In genomic region chr5:114579714-114580357, GRCm38 (mm10) we compare ENCODE assay signal across 10 mouse cellular contexts. TPM values are rescaled to one million over a fixed set of nuclear protein-coding genes. Genes with fewer than 3 reads are reported as not detected.
A peak's percentile ranks its signal among the peaks of the same experiment; 100 is the strongest.
DNase-seq lines count a peak whose midpoint lies in the region; ATAC-seq and TF ChIP-seq lines count a peak whose summit lies in the region.
"Had no signal": no experiment of that assay in that cellular context is flagged by ENCODE, and none has a peak within 500 bp of the region (broad histone marks: within the 10 kb centered on the region; RNA-seq: fewer than 3 reads in every experiment).

No protein-coding gene starts in this region.

- H3K4me1 ChIP-seq in stomach, embryonic 15.5 days: peaks cover 24% of the 10 kb centered on the region
- H3K4me1 ChIP-seq in stomach, postnatal 0 days (replicated peaks; ENCODE audit: control insufficient read depth, insufficient read depth): no peaks in the 10 kb centered on the region
- H3K4me1 ChIP-seq in heart, embryonic 12.5 days (replicated peaks): peaks cover 13% of the 10 kb centered on the region

- 0 out of 2 replicates have a peak, but pooled peaks have one; percentile 37 for ATAC-seq in stomach, embryonic 15.5 days (ENCODE audit: insufficient read depth, low FRiP score, low read depth)
- ATAC-seq in stomach, postnatal 0 days (ENCODE audit: low FRiP score, low TSS enrichment): no peak
- ATAC-seq in heart, embryonic 12.5 days (ENCODE audit: insufficient number of reproducible peaks, low FRiP score): no peak

- no peak overlapping the region for H3K4me2 ChIP-seq in stomach, embryonic 15.5 days
- H3K4me2 ChIP-seq in stomach, postnatal 0 days (replicated peaks; ENCODE audit: low read depth): no peak overlapping the region
- no peak overlapping the region for H3K4me2 ChIP-seq in heart, embryonic 12.5 days
- H3K4me2 ChIP-seq: heart, embryonic 11.5 days had no signal

- no peak for TF ChIP-seq CTCF in stomach, postnatal 0 days (IDR thresholded peaks at IDR 0.05; ENCODE audit: low read depth)

- no peaks in the 10 kb centered on the region for H3K27me3 ChIP-seq in stomach, embryonic 15.5 days (replicated peaks)
- no peaks in the 10 kb centered on the region for H3K27me3 ChIP-seq in stomach, postnatal 0 days (ENCODE audit: control insufficient read depth, insufficient read depth, low read length)
- peaks cover 17% of the 10 kb centered on the region for H3K27me3 ChIP-seq in heart, embryonic 12.5 days (replicated peaks)

- no peak overlapping the region for H3K9ac ChIP-seq in stomach, embryonic 15.5 days
- H3K9ac ChIP-seq in stomach, postnatal 0 days (ENCODE audit: low read length): no peak overlapping the region
- no peak overlapping the region for H3K9ac ChIP-seq in heart, embryonic 12.5 days

- H3K36me3 ChIP-seq in stomach, embryonic 15.5 days: no peaks in the 10 kb centered on the region
- H3K36me3 ChIP-seq in stomach, postnatal 0 days (ENCODE audit: control insufficient read depth, insufficient read depth, low read length): no peaks in the 10 kb centered on the region
- H3K36me3 ChIP-seq in heart, embryonic 12.5 days: no peaks in the 10 kb centered on the region

- H3K27ac ChIP-seq in stomach, embryonic 15.5 days: peak overlapping the region; percentile 42; the same call in 1 of the 2 replicates
- no peak overlapping the region for H3K27ac ChIP-seq in stomach, postnatal 0 days (replicated peaks)
- H3K27ac ChIP-seq in heart, embryonic 12.5 days (ENCODE audit: poor library complexity, severe bottlenecking): no peak overlapping the region
- H3K27ac ChIP-seq: left cerebral cortex, adult 2 months had no signal

- peak; percentile 43 for DNase-seq in adrenal gland, postnatal 10 days
- DNase-seq in adrenal gland, postnatal 14 days: no peak
- no peak for DNase-seq in stomach, postnatal 0 days (ENCODE audit: low spot score)
- DNase-seq in left cerebral cortex, postnatal 4 days: peak; percentile 58
- peak; percentile 78 for DNase-seq in testis, postnatal 10 days (ENCODE audit: low spot score)
- no peak for DNase-seq in kidney, adult 18-20 months

- H3K9me3 ChIP-seq in stomach, embryonic 15.5 days: no peaks in the 10 kb centered on the region
- H3K9me3 ChIP-seq in stomach, postnatal 0 days (ENCODE audit: control insufficient read depth, low read length): no peaks in the 10 kb centered on the region
- H3K9me3 ChIP-seq in heart, embryonic 12.5 days (replicated peaks): no peaks in the 10 kb centered on the region

- TF ChIP-seq EP300 in stomach, postnatal 0 days (optimal IDR thresholded peaks at IDR 0.05): no peak

- whole genome bisulfite sequencing in stomach, embryonic 15.5 days: 67% methylated on average over 8 of the region's 8 CpGs
- WGBS in stomach, postnatal 0 days: 79% methylated on average over 8 of the region's 8 CpGs
- 59% methylated on average over 8 of the region's 8 CpGs for whole genome bisulfite sequencing in heart, embryonic 12.5 days

- no peak overlapping the region for H3K4me3 ChIP-seq in stomach, embryonic 15.5 days (replicated peaks)
- H3K4me3 ChIP-seq in stomach, postnatal 0 days (ENCODE audit: low read depth, low read length): no peak overlapping the region
- no peak overlapping the region for H3K4me3 ChIP-seq in heart, embryonic 12.5 days
- H3K4me3 ChIP-seq: left cerebral cortex, adult 2 months had no signal

- intact Hi-C loops in left cerebral cortex, postnatal 4 days (cut with DNase I): no loop called here

RNA-seq across cellular contexts. Expression of gene Fam222a, which starts 12.0 kb away (rescaled TPM):
- 10 to 100 TPM; 29.5 to 56.8 TPM for total RNA-seq in adrenal gland, postnatal 10 days (2021)
- total RNA-seq in adrenal gland, postnatal 14 days (2021): 55.8 and 77.0 TPM in 2 replicates
- polyA plus RNA-seq in stomach, embryonic 15.5 days (2015; fragmentation: Nextera tagmentation; extraction: Ambion mirVana): 2.9 and 3.8 TPM in 2 replicates
- polyA plus RNA-seq in stomach, postnatal 0 days (2015; fragmentation: Nextera tagmentation; extraction: Ambion mirVana): 0.79 and 0.98 TPM in 2 replicates
- total RNA-seq in left cerebral cortex, postnatal 4 days (2021): 10 to 100 TPM in 1 of 2 experiments, 1 to 10 TPM in 1; 8.7 to 10.4 TPM
- 0.63 and 1.1 TPM in 2 replicates for polyA plus RNA-seq in heart, embryonic 12.5 days (2016; fragmentation: Nextera tagmentation; extraction: Ambion mirVana)

Comparison
In these comparisons a context has a peak if more than half of its experiments do, and no peak if none do; other contexts are left out.
1. DNase-seq: peak in adrenal gland, postnatal 10 days (single experiment), left cerebral cortex, postnatal 4 days (single experiment) and testis, postnatal 10 days (single experiment); none in adrenal gland, postnatal 14 days (single experiment), stomach, postnatal 0 days (single experiment) and kidney, adult 18-20 months (single experiment).